Mouse (Mus musculus): ENCODE measurements around the gene Gm45140. TPM values are rescaled to one million over a fixed set of nuclear protein-coding genes. Genes with fewer than 3 reads are reported as not detected.

Gene Gm45140
- polyA plus RNA-seq (2015; fragmentation: Nextera tagmentation; extraction: Ambion mirVana) = 3.3 and 4.1 TPM in 2 replicates

- WGBS = 95% methylated on average over 7 of the region's 7 CpGs
Observed at GRCm38 (mm10) chr6:87835695-87836094, at the start of gene Gm45140. Gm45140 (minus strand) TSS chr6:87835795.

DNA sequence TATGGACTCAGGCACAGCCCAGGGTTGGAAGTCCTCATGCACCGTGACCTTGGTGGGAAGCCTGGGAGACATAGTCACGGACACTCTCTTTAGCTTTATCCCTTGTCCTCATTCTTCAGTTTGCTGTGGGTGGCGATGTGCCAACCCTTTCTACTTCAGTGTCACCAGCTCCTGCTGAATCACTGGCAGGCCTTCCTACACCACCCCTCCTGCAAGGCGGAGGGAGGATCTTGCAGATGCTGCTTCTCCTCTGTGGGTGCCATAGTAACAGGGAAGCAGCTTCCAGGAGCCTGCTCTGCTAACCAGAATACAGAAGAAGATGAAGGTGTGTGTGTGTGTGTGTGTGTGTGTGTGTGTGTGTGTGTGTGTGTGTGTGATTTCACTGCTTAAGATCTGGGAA, 47.2 kb upstream of the Gm45140 start:
- H3K9me3 ChIP-seq = no peaks in the 10 kb centered on the region
- no peak overlapping the region for H3K9ac ChIP-seq
- no peak for ATAC-seq

More at GRCm38 (mm10) chr6:87835695-87836094, at the start of gene Gm45140:
- peaks cover 7% of the 10 kb centered on the region for H3K36me3 ChIP-seq
- no peak for ATAC-seq
- no peak within 1 kb of the TSS for H3K4me2 ChIP-seq (replicated peaks)
- 0 out of 2 replicates have a peak, but pooled peaks cover 2% of the 10 kb centered on the region for H3K4me1 ChIP-seq (replicated peaks)
- no peaks in the 10 kb centered on the region for H3K9me3 ChIP-seq
- H3K4me3 ChIP-seq (replicated peaks) = no peak within 1 kb of the TSS
- H3K9ac ChIP-seq = no peak within 1 kb of the TSS
- no peaks in the 10 kb centered on the region for H3K27me3 ChIP-seq (replicated peaks)
- H3K27ac ChIP-seq = no peak within 1 kb of the TSS

GRCm38 (mm10) chr6:87882221-87882620, 46.6 kb upstream of the Gm45140 start:
- ATAC-seq = no peak
- no peaks in the 10 kb centered on the region for H3K27me3 ChIP-seq (replicated peaks)
- no peak overlapping the region for H3K9ac ChIP-seq
- H3K27ac ChIP-seq = no peak overlapping the region
- no peaks in the 10 kb centered on the region for H3K9me3 ChIP-seq
- H3K4me2 ChIP-seq (replicated peaks) = no peak overlapping the region
- no peak overlapping the region for H3K4me3 ChIP-seq (replicated peaks)
- H3K36me3 ChIP-seq = no peaks in the 10 kb centered on the region
- H3K4me1 ChIP-seq (replicated peaks) = peaks cover 1% of the 10 kb centered on the region; the same call in 1 of the 2 replicates
- 74% methylated on average over 3 of the region's 3 CpGs for WGBS

More for the DNA sequence above, 47.2 kb upstream of the Gm45140 start:
- 70% methylated on average over 4 of the region's 4 CpGs for WGBS
- Histone ChIP-seq H3K4me2 (replicated peaks) (no peak overlapping the region), H3K27me3 (replicated peaks) (no peaks in the 10 kb centered on the region), H3K4me3 (replicated peaks) (no peak overlapping the region), H3K36me3 (no peaks in the 10 kb centered on the region), H3K27ac (no peak overlapping the region), H3K4me1 (replicated peaks) (peaks cover 5% of the 10 kb centered on the region; the same call in 1 of the 2 replicates)

GRCm38 (mm10) chr6:87879628-87880027, 44.0 kb upstream of the Gm45140 start:
- no peak for ATAC-seq
- Histone ChIP-seq H3K4me2 (replicated peaks) (no peak overlapping the region), H3K4me1 (replicated peaks) (peaks cover 3% of the 10 kb centered on the region), H3K9me3 (no peaks in the 10 kb centered on the region), H3K4me3 (replicated peaks) (no peak overlapping the region), H3K27me3 (replicated peaks) (no peaks in the 10 kb centered on the region), H3K36me3 (no peaks in the 10 kb centered on the region), H3K9ac (no peak overlapping the region), H3K27ac (no peak overlapping the region)
- 74% methylated on average over 3 of the region's 3 CpGs for WGBS

DNA sequence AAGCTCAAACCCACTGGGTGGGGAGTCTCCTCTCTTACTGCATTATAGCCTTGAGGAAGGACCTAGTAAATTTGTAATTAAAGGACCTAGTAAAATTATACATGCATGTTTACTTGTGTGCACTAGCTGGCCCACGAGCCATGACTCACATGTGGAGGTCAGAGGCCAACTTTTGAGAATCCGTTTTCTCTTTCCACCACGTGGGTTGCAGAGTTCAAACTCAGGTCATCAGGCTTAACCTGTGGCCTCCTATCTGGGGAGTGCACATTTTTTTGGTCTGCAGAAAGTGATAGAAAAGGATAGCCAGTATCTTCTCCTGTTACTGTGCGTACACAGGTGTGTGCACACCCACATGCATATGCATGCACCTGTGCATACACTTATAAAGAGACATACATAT, 43.4 kb upstream of the Gm45140 start:
- 22% methylated on average over 4 of the region's 4 CpGs for WGBS

DNA sequence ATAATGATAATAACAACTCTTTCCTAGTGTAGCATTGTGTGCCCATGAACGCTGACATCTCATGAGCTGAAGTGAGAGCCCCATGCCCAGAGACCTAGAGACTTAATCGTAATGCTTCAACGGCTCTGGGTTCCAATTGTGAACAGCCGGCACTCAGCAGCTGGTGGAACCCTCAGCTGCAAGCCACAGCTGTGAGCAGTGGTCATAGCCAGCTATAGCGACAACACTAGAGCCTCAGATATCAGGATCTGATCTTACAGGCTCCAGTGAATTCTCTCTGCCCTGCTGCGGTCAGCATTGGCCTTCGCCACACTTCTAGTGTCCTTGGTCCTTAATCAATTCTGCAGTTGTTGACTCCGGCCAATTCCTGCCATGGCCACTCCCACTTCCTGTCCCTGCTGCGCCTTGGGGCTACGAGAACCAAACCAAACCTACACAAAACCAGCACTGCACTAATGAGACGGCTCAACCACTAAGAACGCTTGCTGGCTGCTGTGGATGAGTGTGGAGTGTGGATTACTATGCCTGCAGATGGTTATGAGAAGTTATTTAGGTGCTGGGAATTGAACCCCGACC, 40.6 kb upstream of the Gm45140 start:
- Histone ChIP-seq H3K36me3 (no peaks in the 10 kb centered on the region), H3K9me3 (no peaks in the 10 kb centered on the region), H3K4me2 (replicated peaks) (no peak overlapping the region), H3K9ac (no peak overlapping the region), H3K4me3 (replicated peaks) (no peak overlapping the region), H3K27me3 (replicated peaks) (no peaks in the 10 kb centered on the region), H3K27ac (0 out of 2 replicates have a peak overlapping the region, but pooled peaks have one; percentile 27), H3K4me1 (replicated peaks) (peaks cover 3% of the 10 kb centered on the region)
- WGBS = 72% methylated on average over 13 of the region's 13 CpGs
- 0 out of 2 replicates have a peak, but pooled peaks have one; percentile 15 for ATAC-seq

More for the DNA sequence above, 43.4 kb upstream of the Gm45140 start:
- Histone ChIP-seq H3K27me3 (replicated peaks) (no peaks in the 10 kb centered on the region), H3K4me1 (replicated peaks) (peaks cover 3% of the 10 kb centered on the region), H3K27ac (no peak overlapping the region), H3K4me2 (replicated peaks) (no peak overlapping the region), H3K36me3 (no peaks in the 10 kb centered on the region), H3K9ac (no peak overlapping the region), H3K4me3 (replicated peaks) (no peak overlapping the region), H3K9me3 (no peaks in the 10 kb centered on the region)
- ATAC-seq = no peak

DNA sequence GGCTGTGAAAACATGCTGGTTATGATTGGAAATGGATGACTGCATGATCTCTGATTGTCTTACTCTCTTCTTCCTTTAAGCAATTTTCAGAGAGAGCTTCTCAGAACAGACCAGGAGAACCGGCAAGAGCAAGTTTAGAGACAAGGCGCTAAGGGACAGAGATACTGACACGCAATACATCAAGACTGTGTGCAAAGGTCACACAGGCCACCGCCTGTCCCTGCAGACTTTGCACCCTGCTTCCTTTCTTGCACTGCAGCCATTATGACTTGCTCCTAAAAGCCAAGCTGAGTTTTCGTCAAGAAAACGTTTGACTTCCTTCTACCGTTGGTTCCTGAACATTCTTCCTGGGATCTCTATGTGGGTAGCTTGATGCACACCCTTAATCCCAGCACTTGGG, 40.0 kb upstream of the Gm45140 start:
- H3K27ac ChIP-seq = peak overlapping the region; percentile 57; the same call in 1 of the 2 replicates
- ATAC-seq = peak; percentile 85
- H3K4me1 ChIP-seq (replicated peaks) = peaks cover 3% of the 10 kb centered on the region
- no peaks in the 10 kb centered on the region for H3K27me3 ChIP-seq (replicated peaks)
- H3K9ac ChIP-seq = no peak overlapping the region
- no peaks in the 10 kb centered on the region for H3K36me3 ChIP-seq
- WGBS = 65% methylated on average over 7 of the region's 7 CpGs
- no peaks in the 10 kb centered on the region for H3K9me3 ChIP-seq
- no peak overlapping the region for H3K4me2 ChIP-seq (replicated peaks)
- no peak overlapping the region for H3K4me3 ChIP-seq (replicated peaks)

DNA sequence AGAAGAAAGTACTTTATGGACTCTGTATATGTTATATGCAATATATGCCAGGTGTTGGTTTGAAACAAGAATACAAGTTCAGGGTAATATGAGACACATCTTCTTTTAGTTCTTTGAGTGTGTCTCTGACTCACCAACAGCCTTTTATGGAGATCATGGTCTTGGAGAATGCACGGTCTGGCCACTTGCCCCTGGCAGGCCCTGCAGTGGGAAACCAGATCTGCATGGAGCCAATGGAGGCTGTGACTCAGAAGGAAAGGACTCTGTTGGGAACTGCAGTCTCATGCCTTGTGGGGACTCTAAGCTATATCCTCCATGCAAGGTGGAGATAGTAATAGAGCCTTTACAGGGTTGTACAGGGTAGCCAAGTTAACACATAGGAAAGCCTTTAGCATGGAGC, 39.5 kb upstream of the Gm45140 start:
- 59% methylated on average over 1 of the region's 1 CpGs for WGBS
- Histone ChIP-seq H3K27ac (peak overlapping the region; percentile 57; the same call in 1 of the 2 replicates), H3K4me3 (replicated peaks) (no peak overlapping the region), H3K4me1 (replicated peaks) (peaks cover 3% of the 10 kb centered on the region), H3K9me3 (no peaks in the 10 kb centered on the region), H3K4me2 (replicated peaks) (no peak overlapping the region), H3K9ac (no peak overlapping the region), H3K36me3 (no peaks in the 10 kb centered on the region), H3K27me3 (replicated peaks) (no peaks in the 10 kb centered on the region)
- 0 out of 2 replicates have a peak, but pooled peaks have one; percentile 5 for ATAC-seq

GRCm38 (mm10) chr6:87873963-87874362, 38.4 kb upstream of the Gm45140 start:
- 98% methylated on average over 2 of the region's 2 CpGs for WGBS

DNA sequence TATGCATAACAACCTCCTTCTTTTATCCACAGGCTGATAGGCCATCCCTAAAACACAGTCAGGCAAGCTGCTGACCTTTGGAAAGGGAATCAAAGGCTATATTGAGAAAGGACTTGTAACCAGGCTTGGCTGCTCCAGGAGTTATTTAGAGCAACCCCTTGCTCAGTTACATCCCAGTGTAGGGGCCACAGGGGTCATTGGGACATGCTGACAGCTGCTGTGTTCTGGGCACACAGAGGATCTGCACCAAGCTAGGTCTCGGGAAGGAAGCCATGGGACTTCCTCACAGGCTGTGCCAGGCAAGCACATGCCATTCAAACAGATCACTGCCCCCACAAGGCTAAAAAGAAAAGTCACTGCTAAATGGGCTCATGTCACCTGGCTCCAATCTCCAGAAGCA, 37.5 kb upstream of the Gm45140 start:
- H3K4me3 ChIP-seq (replicated peaks) = no peak overlapping the region
- H3K36me3 ChIP-seq = no peaks in the 10 kb centered on the region
- H3K4me2 ChIP-seq (replicated peaks) = no peak overlapping the region
- H3K27ac ChIP-seq = no peak overlapping the region
- no peaks in the 10 kb centered on the region for H3K9me3 ChIP-seq
- peaks cover 6% of the 10 kb centered on the region for H3K4me1 ChIP-seq (replicated peaks)
- 72% methylated on average over 1 of the region's 1 CpGs for WGBS
- no peaks in the 10 kb centered on the region for H3K27me3 ChIP-seq (replicated peaks)
- peak; percentile 29; the same call in 1 of the 2 replicates for ATAC-seq
- H3K9ac ChIP-seq = no peak overlapping the region

More at GRCm38 (mm10) chr6:87873963-87874362, 38.4 kb upstream of the Gm45140 start:
- ATAC-seq = no peak
- H3K36me3 ChIP-seq = no peaks in the 10 kb centered on the region
- no peak overlapping the region for H3K9ac ChIP-seq
- H3K27ac ChIP-seq = no peak overlapping the region
- H3K4me3 ChIP-seq (replicated peaks) = no peak overlapping the region
- peaks cover 3% of the 10 kb centered on the region for H3K4me1 ChIP-seq (replicated peaks)
- H3K9me3 ChIP-seq = no peaks in the 10 kb centered on the region
- no peak overlapping the region for H3K4me2 ChIP-seq (replicated peaks)
- H3K27me3 ChIP-seq (replicated peaks) = no peaks in the 10 kb centered on the region

DNA sequence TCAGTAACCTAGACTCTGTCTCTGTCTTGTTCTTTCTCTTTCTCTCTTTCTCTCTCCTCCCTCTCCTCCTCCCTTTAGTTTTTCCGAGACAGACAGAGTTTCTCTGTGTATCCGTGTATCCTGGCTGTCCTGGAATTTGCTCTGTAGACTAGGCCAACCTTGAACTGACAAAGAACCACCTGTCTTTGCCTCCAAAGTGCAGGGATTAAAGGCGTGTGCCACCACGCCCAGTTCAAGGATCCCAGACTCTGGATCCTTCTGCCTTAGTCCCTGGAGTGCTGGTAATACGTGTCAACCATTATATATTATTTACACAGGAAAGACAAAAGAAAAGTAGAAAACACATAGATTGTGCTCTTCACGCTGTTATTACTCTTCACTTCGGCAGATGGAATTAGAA, 35.6 kb upstream of the Gm45140 start:
- Histone ChIP-seq H3K4me2 (replicated peaks) (no peak overlapping the region), H3K27me3 (replicated peaks) (no peaks in the 10 kb centered on the region), H3K4me1 (replicated peaks) (peaks cover 6% of the 10 kb centered on the region), H3K27ac (no peak overlapping the region), H3K4me3 (replicated peaks) (no peak overlapping the region), H3K9ac (no peak overlapping the region), H3K36me3 (no peaks in the 10 kb centered on the region), H3K9me3 (no peaks in the 10 kb centered on the region)
- ATAC-seq = peak; percentile 39; the same call in 1 of the 2 replicates
- 63% methylated on average over 7 of the region's 7 CpGs for WGBS

DNA sequence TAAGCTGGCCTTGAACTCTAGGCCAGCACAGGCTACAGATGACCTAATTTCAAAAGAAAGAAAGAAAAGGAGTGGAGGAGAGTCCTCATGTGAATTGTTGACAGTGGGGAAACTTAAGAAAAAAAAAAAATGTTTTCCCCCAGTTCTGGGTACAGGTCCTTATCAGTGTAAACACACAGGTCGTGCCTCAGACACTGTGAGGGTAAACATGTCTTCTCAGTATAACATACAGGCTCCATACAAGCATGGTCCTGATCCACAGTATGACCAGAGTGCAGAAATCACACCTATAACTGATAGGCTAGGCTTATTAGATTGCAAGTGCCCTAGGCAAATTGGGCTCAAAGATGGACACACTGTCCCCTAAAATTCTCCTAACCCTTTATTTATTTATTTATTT, 34.8 kb upstream of the Gm45140 start:
- Histone ChIP-seq H3K4me3 (replicated peaks) (no peak overlapping the region), H3K4me2 (replicated peaks) (no peak overlapping the region), H3K27ac (no peak overlapping the region), H3K36me3 (no peaks in the 10 kb centered on the region), H3K9ac (no peak overlapping the region), H3K4me1 (replicated peaks) (peaks cover 3% of the 10 kb centered on the region; the same call in 1 of the 2 replicates), H3K27me3 (replicated peaks) (no peaks in the 10 kb centered on the region), H3K9me3 (no peaks in the 10 kb centered on the region)
- WGBS = 32% methylated on average over 1 of the region's 1 CpGs
- ATAC-seq = no peak

All from intestine, embryonic 15.5 days (tissue).